10 mouse cellular contexts compared by ENCODE assay signal in the genomic region with DNA sequence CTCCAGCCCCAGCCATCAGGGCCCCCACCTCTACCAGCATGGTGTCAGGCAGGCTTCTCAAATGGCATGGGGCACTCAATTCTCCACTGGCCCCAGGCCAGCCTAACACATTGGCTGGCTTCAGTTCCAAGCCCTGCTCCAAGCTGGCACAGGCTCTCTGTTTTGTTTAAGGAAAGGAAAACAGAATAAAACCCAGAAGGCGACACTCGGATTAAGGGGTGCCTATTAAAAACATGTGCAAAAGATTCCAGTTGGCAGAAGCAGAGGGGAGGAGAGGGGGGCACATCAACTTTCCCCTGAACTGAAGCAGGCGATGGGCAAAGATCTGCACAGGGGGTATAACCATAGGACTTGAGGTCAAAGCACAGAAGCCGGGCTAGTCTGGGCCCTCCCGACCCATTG. TPM values are rescaled to one million over a fixed set of nuclear protein-coding genes. Genes with fewer than 3 reads are reported as not detected.
A peak's percentile ranks its signal among the peaks of the same experiment; 100 is the strongest.
DNase-seq lines count a peak whose midpoint lies in the region; ATAC-seq and TF ChIP-seq lines count a peak whose summit lies in the region.
"Had no signal": no experiment of that assay in that cellular context is flagged by ENCODE, and none has a peak within 500 bp of the region (broad histone marks: within the 10 kb centered on the region; RNA-seq: fewer than 3 reads in every experiment).

No protein-coding gene starts in this region.

- H3K4me1 ChIP-seq in kidney, adult 2 months (ENCODE audit: control insufficient read depth, insufficient read depth, low read length) = peaks cover 36% of the 10 kb centered on the region
- H3K4me1 ChIP-seq in kidney, embryonic 15.5 days = peaks cover 57% of the 10 kb centered on the region

- H3K9me3 ChIP-seq in kidney, embryonic 15.5 days (replicated peaks) = no peaks in the 10 kb centered on the region

- no peak for TF ChIP-seq CTCF in kidney, adult 2 months (conservative IDR thresholded peaks at IDR 0.05; ENCODE audit: insufficient read depth, insufficient read length, low read depth, low read length)

- DNase-seq in kidney, adult 2 months = peak; percentile 69
- peak; percentile 77 for DNase-seq in cerebellum, adult 11 months
- DNase-seq in cerebellum, postnatal 14 days = peak; percentile 88 to 93
- DNase-seq in kidney, postnatal 36 days = peak; percentile 63 to 66
- DNase-seq in layer of hippocampus, adult 9-11 months = no peak
- no peak for DNase-seq in layer of hippocampus, adult 9-10 months (ENCODE audit: low spot score)
- DNase-seq: thymus, adult 18-20 months had no signal

- WGBS in kidney, adult 2 months = 43% methylated on average over 5 of the region's 5 CpGs
- 73% methylated on average over 5 of the region's 5 CpGs for WGBS in kidney, embryonic 15.5 days

- no peak for ATAC-seq in kidney, embryonic 15.5 days (replicated peaks; ENCODE audit: low FRiP score)

- no peak overlapping the region for H3K4me2 ChIP-seq in kidney, embryonic 15.5 days

- H3K27me3 ChIP-seq in kidney, adult 2 months (replicated peaks; ENCODE audit: control insufficient read depth, insufficient read depth, low read length) = no peaks in the 10 kb centered on the region
- H3K27me3 ChIP-seq in kidney, embryonic 15.5 days = no peaks in the 10 kb centered on the region

- no peak overlapping the region for H3K9ac ChIP-seq in kidney, embryonic 15.5 days

- H3K36me3 ChIP-seq in kidney, adult 2 months (ENCODE audit: control insufficient read depth, insufficient read depth, low read length) = no peaks in the 10 kb centered on the region
- peaks cover 69% of the 10 kb centered on the region for H3K36me3 ChIP-seq in kidney, embryonic 15.5 days

- no peak overlapping the region for H3K27ac ChIP-seq in kidney, adult 2 months (ENCODE audit: insufficient read depth, low read depth, low read length)
- H3K27ac ChIP-seq in kidney, embryonic 15.5 days = no peak overlapping the region
- H3K27ac ChIP-seq: heart, adult 2 months; left cerebral cortex, adult 2 months had no signal

- no peak for TF ChIP-seq POLR2A in kidney, adult 2 months (IDR thresholded peaks at IDR 0.05; ENCODE audit: low read depth, low read length)

- H3K4me3 ChIP-seq in kidney, adult 2 months (ENCODE audit: insufficient read depth, low read depth, low read length) = no peak overlapping the region
- H3K4me3 ChIP-seq in kidney, embryonic 15.5 days (replicated peaks) = no peak overlapping the region
- H3K4me3 ChIP-seq: heart, adult 2 months; left cerebral cortex, adult 2 months had no signal

RNA-seq across cellular contexts. Expression of gene Aagab, which starts 56.5 kb away (rescaled TPM):
- polyA plus RNA-seq in kidney, adult 2 months (2012; rRNA removed) = 15.7 and 18.3 TPM in 2 replicates
- polyA plus RNA-seq in kidney, embryonic 15.5 days (2015; fragmentation: Nextera tagmentation; extraction: Ambion mirVana) = 32.7 and 33.3 TPM in 2 replicates

RNA-seq across cellular contexts. Expression of gene Iqch, which starts 56.7 kb away (rescaled TPM):
- polyA plus RNA-seq in kidney, adult 2 months (2012; rRNA removed) = 0.04 and 0.06 TPM in 2 replicates
- 0.04 TPM in 1 of 2 replicates, not detected in the other for polyA plus RNA-seq in kidney, embryonic 15.5 days (2015; fragmentation: Nextera tagmentation; extraction: Ambion mirVana)

Comparison
In these comparisons a context has a peak if more than half of its experiments do, and no peak if none do; other contexts are left out.
1. DNase-seq: peak in kidney, adult 2 months (single experiment), cerebellum, adult 11 months (single experiment), cerebellum, postnatal 14 days (2 of 2) and kidney, postnatal 36 days (2 of 2); none in layer of hippocampus, adult 9-11 months (single experiment) and layer of hippocampus, adult 9-10 months (single experiment).